Mouse (Mus musculus): ENCODE results near the gene Prokr1.

DNA sequence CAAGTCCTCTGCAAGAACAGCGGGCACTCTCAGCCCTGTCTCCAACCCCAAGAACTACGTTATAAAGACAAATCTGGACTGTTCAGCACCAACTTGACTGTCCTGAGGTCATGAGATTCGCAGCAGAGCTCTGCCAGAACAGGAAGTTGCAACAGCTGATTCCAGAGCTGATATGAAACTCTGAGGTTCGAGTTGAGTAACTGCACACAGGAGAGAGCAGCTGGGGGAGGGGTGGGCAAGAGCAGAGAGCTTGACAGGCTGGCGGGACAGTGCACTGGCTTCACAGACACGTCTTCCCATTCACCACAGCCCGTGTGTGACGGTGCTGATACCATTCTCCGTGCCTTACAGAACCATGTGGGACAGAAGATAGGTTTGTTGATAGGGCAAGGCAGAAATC lies 48.5 kb downstream of the Prokr1 start:
- TF ChIP-seq CTCF (IDR thresholded peaks at IDR 0.05; ENCODE audit: low read depth) (no peak), EP300 (optimal IDR thresholded peaks at IDR 0.05) (no peak)

Measured in stomach, postnatal 0 days (tissue).